Mouse (Mus musculus): ENCODE data around the gene Arntl2.
"Not testable (repeated sequence)": the region's sequence is repeated elsewhere in the genome, so short reads cannot be mapped to it uniquely, and the experiment has no call there.

The Arntl2 gene

DNA sequence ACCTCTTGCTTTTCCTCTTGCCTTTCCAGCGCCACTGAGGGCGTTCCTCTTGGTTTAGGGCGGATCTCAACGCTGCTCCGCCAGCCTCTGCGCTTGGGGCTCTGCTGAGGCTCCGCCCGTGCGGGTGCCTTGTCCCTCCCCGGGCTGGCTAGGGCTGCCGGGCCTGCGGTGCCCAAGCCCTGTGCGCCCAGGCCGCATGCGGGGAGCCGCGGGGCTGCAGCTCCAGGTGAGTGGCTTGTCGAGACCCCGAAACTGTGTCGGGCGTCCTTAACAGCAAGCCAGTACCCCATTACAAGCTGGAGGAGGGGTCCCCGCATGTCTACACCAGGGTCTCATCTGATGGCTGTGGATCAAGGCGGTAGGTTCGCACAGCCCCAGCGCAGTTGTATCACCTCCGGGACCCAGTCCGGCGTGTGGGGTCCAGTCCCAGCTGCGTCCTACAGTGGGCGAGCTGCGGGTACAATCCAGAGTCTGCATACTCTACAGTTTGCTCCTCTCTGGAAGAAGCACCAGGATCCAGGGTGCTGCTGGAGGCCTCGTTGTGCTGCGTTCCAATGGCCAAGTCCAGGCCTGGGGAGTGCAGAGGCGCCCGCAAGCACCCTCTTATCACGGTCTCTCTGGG lies at the start of gene Arntl2:
Gene Arntl2 (plus strand): TSS at position 132 of the 622 bp plus-strand sequence.
- peak; percentile 73 for DNase-seq

DNA sequence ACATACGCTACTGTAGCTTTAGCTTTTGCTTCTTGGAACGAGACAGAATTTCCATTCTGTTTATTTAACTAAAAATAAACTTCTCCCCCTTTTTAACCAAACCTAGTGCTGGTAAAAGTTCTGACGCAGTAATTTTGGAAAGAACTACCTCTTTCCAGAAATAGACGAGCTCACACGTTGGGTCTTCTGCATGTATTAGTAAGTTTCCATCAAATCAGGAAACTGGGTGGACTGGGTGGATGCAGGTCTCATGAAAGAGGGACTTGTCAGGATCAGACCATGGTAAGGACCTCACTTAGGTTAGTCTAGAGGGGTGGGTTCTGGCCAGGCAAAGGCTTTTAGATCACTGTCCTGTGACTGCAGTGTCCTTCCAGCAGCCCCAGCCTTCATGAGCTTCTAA lies 49.3 kb upstream of the Arntl2 start:
- no peak for DNase-seq

DNA sequence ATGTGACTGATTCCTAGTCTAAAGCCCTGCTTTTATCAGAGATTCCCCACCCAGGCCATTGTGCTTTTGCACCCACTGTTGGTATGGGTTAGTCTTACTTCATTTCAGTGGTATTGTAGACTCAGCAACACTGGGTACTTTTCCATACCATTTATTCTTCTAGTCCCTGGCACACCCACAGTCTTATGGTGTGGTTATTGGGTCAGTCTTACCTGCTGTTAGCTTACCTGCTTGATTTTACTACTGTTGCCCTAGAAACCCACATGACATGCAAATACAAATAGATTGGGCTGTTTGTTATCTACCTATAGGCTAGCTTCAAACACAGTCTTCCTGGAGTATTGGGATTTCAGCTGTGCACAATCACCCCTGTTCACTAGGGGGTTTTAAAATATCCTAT lies 48.8 kb upstream of the Arntl2 start:
- DNase-seq, result no peak

DNA sequence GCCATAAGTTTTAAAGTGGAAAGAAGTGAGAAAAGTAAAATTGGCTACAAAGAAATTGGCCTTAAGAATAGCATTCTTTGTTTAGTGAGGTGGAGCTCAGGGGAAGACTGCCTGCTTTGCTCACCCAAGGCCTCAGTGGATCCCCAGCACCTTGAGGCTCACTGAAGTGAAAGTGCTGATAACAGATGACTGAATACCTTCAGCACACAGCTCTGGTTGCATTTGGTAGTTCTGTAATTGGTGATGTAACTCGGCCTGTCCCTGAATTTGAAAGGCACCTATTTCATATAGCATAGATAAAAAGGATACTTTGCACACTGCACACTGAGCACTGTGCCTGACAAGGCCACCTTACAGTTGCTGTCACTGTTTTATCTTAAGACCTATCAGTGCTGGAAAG lies 47.6 kb upstream of the Arntl2 start:
- DNase-seq, result no peak

DNA sequence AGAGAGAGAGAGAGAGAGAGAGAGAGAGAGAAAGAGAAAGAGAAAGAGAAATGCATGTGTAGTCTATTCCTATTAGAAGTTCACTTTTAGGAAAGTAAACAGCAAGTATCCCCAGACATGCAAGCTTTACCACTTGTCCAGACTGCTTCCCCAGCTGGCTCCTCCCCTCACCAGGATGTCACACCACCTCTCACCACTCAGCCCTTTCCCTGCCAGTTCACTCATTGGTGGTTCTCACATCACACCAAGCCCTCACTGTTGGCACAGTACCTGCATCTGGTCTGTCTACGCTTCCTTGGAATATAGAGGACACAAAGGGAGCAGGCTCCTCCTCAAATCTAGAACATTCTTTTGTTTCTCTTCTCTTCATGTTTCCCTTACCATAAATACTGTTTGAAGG lies 44.2 kb upstream of the Arntl2 start:
- no peak for DNase-seq

DNA sequence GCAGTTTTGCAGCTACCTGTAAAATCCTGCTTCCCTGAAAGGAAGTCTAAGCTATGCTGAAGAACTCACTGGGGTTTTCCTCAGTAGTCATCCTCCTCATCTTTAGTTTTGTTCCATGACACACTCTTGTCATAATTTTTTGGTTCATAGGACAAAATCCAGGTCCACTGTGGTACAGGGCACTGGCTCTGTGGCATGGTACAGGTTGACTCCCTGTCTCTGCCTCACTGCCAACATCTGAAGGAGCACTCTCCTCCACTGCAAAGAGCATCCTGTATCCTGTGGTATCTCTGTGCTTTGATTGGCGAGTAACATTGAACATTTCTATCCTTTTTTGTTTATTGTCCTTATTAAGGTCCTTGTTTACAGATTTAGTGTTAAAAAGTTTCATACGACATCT lies 43.7 kb upstream of the Arntl2 start:
- DNase-seq, result no peak

DNA sequence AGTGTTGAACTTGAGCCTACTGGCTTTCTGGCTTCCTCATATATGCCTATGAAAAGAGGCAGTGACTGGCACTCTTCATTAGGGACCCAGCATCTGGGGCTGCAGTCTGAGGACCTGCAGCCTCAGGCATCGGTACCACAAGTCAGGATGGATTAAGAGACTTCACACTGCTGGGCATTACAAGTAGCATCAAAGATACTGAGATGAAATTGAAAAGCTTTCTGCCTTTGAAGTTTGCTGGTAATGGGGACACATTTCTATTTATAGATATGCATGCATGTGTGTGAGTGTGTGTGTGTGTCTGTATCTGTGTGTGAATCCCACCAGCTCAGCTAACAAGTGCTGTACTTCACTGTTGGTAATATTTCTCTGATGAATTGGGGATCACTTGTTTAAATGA lies 43.2 kb upstream of the Arntl2 start:
- no peak for DNase-seq

DNA sequence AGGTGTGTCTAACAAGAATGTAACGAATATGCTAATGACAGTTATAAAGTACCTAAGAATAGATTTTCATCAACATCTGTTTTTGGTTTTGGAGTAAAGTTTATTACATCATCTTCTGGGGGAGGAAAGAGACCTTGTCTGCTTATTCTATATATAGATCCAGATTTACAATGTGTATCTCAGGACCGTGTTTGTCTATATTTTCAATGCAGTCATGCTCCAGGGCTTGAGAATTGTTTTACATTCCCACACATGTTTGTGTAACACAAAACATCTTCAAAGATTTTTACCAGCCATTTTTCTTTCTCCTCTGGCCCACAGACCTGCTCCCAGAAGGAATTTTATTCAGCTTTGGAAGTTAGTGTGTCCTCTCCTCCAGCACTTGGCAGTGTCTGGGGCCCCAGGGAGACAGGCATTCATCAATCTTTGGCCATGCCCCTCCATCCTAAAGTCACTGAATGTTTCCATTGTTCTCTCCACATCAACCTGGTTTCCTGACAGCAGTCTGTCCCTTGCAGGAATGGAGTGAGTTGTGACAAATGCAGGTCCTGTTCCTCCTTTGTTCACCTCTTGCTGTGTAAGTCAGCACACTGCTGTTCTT lies 42.2 kb upstream of the Arntl2 start:
- DNase-seq, result no peak

DNA sequence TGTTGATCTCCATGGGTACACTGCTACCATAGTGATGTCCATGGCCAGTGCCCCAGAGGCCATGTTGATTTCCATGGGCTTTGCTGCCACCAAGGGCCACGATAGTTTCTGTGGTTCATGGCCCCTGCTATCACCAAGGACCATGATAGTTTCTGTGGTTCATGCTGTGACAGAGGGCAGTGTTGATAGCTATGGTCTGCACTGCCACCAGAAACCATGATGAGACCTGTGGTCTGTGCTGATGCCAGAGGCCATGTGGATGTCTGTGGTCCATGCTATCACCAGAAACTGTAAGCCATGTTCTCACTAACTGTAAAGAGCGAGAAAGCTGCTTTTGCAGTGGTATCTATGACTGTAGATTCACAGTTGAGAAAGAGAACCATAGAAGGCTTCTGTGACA lies 40.7 kb upstream of the Arntl2 start:
- no peak for DNase-seq

DNA sequence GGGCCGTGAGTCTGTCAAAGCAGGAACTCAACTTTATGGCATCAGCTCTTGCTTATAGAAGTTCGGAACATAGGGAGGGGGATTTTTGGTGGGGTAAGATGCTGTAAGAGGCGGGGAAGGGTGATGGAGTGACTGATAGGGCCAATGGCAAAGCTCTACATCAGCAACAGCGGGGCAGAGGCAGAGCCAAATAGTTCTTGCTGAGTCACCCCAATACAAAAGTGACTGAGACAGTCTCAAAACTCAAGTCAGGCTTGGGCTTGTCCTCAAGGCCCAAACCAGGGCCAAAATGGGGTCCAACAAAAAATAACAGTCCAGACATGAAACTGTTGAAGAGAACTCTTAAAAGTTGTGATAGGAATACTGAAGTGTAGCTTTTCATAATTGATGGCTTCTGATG lies 40.2 kb upstream of the Arntl2 start:
- no peak for DNase-seq

DNA sequence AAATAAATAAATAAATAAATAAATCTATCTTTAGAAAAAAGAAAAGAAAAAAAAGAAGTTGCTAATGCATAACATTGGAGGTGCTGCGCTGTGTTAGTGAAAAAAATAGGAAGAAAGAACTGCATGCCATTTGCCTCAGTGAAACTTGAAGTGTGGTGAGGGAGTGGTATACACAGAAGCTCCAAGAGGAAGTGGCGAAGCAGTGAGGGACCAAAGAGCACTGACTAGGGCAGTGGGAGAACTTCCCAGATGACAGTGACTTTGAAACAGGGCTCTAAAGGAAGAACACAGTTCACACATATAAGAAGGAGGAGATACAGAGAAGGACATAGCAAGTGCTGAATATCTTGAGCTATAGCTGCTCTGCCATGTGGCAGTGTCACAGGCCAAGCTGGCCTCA lies 36.8 kb upstream of the Arntl2 start:
- DNase-seq, result no peak

DNA sequence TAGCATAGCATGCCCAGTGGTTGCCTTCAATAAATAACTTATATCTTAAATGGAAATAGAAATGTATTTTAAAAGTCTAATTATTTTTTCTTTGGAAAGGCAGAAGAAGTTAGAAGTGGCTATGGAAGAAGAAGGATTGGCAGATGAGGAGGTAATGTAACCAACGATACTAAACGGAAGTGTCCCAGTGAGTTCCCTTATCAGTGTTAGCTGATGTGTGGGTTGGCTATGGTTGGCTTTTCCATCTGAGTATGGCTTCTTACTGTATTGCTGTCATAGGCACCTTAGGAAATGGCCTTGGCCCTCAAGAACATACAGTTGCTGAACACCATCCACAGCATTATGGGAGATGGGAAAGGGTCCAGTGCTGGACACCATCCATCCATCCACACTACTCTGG lies 35.8 kb upstream of the Arntl2 start:
- no peak for DNase-seq

DNA sequence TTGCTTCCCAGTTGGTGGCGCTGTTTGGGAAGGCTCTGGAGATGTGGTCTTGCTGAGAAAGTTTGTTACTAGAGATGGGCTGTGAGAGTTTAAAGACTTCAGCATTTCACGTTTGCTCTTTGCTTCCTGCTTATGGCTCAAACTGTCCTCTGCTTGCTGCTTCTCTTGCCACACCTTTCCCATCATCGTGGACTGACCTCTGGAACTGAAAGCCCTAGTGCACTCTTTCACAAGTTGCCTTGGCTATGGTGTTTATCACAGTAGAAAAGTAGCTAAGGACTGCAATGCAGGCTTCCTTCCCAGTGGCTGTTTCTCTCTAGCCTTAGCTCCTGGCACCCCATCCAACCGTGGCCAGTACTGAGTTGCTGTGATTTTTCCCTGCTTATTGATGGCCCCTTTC lies 35.1 kb upstream of the Arntl2 start:
- DNase-seq, result no peak

DNA sequence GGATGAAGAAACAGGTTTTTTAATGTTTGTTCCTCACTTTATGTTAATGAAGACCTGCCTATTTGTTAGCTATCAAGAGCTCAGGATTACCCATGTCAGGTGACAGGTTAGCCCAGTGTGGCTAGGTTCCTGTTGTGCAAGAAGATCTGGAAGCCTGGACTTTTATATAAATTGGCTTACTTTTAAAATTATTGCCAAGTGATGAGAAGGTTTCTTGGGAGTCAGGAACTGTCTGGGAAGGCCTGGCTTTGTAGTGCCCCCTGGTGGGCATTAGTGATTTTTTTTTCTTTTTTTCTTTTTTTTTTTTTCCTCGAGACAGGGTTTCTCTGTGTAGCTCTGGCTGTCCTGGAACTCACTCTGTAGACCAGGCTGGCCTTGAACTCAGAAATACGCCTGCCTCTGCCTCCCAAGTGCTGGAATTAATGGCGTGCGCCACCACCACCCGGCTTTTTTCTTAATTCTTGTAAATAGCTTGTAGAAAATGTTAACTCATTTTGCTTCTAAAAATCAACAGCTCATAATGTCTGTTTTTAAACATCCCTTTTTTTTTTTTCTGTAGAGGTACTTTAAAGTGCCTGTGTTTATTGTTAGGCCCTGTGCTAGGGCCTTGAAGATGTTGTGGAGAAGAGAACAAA lies 33.5 kb upstream of the Arntl2 start:
- DNase-seq, result peak; percentile 16

DNA sequence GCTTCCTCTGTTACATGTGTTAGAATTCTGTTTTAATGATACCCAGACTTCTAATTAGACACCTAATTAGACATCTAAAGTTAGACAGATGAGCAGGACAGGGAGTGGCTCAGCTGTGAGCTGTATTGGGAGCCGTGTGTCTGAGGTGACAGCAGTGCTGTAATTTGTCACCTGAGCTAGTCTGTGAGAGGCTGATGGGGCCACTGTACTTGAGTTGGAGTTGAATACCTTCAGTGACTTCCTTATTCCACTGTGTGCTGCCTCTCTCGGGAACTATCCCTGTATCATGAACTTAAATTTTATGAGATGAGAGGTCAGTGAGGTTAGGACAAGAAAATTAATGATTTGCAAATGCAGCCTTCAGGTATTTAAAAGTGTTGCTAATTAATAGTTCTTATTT lies 31.3 kb upstream of the Arntl2 start:
- no peak for DNase-seq

DNA sequence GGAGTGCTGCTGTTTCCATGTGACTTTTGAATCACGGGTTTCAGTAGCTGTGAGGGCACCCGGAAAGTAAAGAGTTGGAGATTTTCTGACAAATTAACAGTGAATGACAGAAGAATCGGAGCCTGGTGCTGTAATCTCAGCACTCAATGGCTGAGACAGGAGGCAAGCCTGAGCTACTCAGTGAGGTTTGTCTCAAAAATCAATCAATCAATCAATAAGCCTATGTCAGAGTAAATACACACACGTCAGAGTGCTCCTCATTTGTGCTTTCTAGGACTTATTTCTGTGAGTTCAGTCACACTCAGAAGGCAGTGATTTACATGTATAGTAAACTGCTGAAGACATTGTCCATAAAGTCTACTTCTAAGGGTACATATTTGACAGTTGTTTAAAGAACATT lies 30.6 kb upstream of the Arntl2 start:
- no peak for DNase-seq

DNA sequence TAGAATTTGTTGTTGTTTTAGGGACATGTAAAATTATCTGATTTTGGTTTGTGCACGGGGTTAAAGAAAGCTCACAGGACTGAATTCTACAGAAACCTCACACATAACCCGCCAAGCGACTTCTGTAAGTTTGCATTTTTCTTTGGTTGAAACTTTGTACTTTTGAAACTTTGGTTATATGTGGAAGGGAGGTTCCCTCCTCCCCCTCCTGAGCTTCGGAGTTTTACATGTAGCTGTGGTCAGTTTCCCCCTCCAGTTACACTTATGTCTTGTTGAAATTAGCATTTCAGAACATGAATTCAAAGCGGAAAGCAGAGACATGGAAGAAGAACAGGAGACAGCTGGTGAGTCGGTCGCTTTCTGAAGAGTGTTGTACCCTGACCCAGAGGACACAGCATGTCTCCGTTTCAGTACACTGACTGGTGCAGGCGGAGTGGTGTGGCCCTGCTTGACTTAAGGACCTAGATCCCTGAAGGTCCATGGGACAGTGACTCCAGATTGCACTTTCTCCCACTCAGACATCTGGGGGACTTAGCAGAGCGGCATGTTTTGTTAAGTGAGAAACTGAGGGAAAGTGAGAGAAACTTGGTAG lies 26.9 kb upstream of the Arntl2 start:
- peak; percentile 35 for DNase-seq

DNA sequence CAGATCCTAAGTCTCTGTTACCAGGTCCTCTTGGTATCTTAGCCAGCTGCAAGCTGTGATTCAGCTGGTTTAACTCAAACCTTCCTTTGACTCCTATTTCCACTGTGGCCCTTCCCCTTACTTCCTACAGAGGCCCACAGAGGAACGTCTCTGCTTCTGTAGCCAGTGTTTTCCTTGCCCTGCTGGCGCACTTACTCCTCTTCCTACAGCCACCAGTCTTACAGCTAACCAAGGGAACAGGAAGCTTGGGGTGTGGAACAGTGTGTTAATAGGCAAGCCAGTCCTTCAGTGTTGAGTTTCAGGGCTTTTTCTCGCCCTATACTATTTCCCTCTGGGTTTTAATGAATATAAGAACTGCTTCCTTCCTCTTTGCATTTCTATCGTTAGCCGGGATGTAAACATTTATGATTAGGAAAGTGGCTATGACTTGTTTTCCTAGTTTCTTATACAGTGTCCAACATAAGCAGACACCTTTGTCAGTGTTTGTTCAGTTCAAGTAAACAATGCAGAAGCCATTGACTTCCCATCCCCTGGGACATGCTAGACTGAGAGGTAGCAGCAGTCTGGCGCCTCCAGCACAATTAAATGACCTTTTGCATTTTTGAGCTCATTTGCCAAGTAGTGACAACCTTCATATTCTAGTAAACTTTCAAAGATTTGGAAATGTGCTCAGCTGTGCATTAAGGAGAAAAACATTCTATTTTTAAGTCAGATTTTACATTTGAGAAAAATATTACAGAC lies 25.7 kb upstream of the Arntl2 start:
- DNase-seq, result peak; percentile 10

DNA sequence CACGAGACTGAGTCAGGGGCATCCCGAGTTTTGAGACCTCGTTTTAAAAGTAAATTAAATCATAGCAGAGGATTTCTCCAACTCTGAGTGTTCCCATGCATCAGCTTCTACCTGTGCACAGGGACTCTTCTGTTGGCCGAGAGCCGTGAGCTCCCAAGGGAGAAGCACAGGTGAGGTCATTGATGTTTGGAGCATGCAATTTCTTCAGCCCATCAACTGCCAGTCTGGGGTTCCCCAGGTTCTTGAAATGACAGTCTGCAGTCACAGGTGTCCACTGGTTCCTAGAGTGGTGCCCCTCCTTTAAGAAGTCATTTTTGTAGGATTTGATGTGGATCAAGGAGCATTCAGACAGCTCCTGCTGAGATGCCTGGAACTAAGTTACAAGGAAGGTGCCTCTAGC lies 25.0 kb upstream of the Arntl2 start:
- no peak for DNase-seq

DNA sequence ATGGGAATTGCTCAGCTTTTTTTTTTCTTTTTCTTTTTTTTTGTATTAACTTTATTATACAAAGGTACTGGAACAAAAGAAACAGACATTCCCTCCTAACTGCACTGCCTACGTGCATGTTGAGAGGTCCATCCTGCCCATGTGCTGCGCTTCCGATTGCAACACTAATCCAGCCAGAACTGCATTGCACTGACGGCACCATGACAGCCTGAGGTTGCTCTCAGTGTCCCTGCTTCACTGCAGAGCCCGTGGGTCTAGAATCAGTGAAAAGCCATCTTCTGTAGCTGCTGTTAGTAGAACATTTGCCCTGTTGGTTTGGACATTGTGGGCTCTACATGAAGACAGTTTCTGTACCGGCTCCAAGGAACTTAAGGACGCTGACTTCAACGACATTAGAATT lies 20.0 kb upstream of the Arntl2 start:
- not testable (repeated sequence) for DNase-seq

DNA sequence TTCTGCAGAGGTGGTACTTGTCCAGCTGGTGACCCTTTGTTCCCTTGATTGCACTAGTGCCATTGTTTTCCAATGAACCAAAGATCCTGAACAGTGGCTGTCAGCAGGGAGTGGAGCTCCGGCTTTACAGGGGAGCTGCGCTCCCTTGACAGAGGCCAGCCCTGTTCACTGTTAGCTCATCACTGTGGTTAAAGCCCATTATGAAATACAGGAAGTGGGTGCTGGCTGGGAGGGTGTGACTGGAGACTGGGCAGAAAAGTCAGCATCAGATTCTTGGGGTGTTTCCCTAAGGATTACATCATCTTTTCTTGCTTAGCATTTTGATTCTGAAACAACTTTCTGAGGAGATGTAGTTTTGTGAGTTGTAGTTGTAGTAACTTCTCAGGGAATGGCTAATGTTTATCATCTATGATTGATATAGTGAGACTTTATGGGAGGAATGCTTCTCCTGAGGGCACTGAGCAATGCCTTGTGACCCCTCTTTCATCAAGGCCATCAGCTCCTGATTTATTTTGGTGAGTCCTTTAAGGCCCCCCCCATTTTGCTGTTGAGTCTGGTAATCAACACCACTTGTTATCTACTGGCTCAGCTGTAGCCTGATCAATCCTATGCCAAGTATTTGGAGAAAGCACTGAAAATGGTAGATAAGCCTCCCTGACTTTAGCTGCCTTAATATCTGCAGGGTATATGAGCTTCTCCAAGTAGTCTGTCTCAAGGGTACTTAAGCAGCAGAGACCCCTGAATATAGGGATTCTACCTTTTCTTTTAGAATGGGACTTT lies 19.1 kb upstream of the Arntl2 start:
- DNase-seq, result no peak

DNA sequence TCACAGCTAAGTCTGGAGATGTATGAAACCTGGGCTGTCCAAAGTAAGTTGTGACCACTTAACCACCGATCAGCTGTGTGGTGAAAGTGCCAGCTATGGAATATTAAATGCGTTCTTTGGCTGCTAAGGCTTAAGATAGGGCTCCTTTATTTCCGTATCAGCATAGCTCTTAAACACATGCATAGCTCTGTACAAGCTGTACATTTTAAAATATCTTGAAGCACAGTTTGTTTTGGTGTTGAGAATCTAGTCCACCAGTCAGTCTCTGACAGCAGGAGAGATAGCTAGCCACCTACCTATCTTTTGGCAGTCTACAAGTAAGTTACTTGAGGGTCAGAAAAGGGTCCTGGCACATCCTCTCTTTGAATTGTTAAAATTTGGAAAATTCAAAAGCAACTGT lies 17.8 kb upstream of the Arntl2 start:
- no peak for DNase-seq

DNA sequence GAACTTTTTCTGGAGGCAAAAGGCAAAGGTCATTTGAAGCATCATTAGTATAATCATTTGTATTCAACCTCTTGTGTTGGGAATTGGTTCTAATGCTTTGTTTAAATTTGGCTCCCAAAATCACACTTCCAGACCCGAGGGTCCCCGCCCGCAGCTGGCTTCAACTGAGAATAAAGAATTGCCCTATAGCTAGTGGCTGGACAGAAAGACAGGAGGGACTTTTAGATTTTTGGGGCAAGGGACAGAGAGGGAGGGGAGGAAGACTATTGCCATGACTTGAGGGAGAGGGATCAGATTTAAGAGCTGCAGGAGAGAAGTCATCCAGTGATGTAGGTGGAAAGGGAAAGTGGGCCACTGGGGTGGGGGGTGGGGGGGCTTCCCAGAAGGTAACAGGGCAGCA lies 14.3 kb upstream of the Arntl2 start:
- DNase-seq, result no peak
